Mouse (Mus musculus) cerebellum, postnatal 25 days (tissue): ENCODE results near the gene H2-DMb1.

ENCODE experiments used
- DNase-seq, 2 experiments: peaks; one replicate each; pipeline ENCODE4 v3.0.0; 2021; ENCODE audit warnings: mixed read lengths in 2 of 2

The H2-DMb1 gene

DNA sequence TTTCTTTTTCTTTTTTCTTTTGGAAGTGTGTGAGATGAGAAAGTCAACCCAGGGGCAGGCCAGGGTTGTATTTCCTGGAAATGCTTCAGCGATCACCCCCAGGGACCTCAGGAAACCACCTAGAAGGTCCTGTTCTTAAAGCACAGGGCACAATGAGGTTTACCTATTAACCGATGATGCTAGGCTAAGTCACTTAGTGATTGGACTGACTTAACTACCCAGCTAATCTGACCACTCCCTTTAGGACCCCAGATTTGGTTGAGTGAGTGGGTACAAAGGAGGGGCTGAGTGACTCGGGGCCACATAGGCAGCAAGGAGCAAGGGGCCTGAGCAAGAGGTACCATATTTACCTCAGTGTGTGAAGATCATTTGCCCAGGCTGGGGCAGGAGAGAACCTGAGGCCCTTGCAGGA is 7.9 kb upstream of the H2-DMb1 start:
- no peak for DNase-seq

DNA sequence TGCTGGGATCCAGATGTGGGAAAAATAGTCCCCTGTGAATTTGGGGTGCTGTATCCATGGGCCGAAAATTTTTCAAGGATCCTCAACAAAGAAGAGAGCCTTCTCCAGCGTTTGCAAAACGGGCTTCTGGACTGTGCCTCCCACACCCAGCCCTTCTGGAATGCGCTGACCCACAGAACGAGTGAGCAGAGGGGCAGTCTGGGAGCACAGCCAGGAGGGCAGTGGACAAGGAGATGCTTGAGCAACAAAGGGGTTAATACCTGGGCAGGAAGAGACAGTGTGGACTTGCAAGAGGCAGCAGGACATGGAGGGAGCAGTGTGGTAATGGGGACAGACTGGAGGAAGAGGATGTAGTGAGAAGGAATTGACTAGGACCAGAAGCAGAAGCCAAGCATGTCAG is 2.7 kb downstream of the H2-DMb1 start:
- DNase-seq = no peak

DNA sequence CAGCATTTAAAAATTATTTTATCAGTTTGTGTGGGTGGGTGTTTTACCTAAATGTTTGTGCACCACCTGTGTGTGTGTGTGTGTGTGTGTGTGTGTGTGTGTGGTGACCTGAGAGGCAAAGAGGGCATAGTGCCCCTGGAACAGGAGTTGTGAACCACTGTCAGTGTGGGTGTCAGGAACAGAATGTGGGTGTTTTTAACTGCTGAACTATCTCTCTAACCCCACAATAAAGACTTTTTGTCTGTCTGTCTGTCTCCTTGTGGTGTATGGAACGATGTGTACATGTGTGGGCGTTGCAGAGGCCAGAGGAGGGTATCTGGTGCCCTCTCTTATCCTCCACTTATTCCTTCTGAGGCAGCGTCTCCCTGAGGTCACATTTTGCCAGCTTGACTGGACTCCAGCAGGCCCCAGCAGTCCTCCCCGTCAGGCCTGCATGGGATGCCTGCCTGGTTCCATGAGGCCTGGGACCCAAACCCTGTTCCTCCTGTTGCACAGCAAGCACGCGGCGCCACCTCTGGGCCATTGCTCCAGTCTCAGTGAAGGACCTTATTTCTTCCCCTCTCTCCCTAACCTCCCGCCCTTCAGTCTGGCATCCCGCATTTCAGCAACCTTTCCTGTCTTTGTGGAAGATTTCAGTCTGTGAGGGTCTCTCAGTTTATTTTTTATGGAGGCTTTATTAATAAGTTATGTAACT is 11.5 kb downstream of the H2-DMb1 start:
- DNase-seq = peak in 1 of 2 experiments; percentile 18

DNA sequence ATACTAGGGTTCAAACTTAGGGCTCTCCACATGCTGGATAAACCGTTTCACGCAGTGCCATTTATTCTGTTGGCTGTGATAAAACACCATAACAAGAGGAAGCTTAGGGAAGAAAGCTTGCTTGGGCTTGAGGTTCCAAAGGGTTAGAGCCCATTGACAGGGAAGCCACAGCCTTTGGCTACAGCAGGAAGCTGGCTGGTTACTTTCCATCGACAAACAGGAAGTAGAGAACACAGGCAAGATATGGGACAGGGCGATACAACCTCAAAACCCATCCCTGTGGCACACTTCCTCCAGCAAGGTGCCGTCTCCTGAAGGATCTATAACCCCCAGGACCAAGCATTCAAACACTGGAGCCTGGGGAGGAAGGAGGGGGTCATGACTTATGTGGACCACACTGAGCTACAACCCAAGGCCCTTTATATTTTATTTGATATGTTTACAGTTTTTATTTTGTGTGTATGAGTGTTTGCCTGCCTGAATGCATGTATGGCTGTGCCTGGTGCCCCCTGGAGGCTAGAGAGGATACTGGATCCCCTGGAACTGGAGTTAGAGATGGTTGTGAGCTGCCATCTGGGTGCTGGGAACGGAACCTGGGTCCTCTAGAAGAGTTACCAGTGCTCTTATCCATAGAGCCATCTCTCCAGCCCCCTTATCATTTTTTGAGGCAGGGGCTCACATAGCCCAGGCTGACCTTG is 12.3 kb downstream of the H2-DMb1 start:
- no peak for DNase-seq

DNA sequence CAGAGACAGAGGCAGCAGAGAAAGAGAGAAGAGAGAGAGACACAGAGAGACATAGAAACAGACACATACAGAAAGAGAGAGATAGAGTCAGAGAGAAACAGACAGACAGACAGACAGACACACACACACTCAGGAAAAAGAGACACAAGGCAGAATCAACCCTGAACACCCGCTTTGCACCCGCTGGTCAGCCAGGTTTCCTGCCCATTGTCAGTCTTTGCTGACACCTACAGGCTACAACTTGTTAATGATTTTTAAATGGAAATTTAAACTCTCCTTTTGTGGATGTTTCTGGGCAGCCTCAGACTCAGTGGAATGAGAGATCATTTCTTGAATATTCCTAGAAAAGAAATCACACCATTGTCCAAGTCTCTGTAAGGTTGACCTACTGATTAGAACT is 16.4 kb downstream of the H2-DMb1 start:
- DNase-seq = peak; percentile 17 to 51

DNA sequence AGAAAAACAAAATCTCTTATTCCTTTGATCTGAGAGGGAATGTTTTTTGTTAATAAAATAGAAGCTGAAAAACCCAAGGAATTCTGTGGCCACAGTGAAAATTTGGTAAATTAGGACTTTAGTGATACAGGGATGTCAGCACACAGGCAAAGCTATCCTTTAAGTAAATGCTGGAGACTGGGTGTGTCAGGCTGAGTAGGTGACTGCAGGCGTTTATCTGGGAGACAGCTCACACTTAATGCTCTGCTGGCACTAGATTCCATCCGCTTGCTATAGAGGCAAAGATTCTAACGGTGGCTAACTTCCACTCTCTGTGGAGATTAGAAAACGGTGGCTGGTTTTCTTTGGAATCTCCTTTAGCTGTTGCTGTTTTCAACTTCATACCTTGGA is 17.6 kb downstream of the H2-DMb1 start:
- no peak for DNase-seq

DNA sequence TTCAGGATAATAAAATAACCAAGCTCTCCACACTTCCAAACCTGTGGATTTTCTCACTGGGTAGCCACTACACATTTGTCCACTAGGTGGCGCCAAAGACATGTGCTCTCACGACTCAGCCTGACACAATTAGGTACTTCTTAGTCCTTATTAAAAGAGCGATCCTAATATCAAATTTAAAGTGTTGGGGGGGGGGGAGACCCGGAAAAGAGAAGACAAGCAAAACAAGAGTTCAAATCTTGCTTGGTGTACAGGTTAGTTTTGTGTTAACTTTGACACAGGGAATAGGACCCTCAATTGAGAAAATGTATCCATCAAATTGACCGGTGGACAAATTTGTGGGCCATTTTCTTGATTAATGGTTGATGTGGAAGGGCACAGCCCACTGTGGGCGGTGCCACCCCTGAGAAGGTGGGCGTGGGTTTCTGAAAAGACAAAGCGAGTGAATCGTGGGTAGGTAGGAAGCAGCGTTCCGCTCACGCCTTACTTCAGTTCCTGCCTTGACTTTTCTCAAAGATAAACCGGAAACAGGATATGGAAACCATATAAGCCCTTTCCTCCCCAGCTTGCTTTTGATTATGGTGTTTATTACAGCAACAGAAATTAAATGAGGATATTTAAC is 18.1 kb downstream of the H2-DMb1 start:
- DNase-seq = peak; percentile 76 to 87

DNA sequence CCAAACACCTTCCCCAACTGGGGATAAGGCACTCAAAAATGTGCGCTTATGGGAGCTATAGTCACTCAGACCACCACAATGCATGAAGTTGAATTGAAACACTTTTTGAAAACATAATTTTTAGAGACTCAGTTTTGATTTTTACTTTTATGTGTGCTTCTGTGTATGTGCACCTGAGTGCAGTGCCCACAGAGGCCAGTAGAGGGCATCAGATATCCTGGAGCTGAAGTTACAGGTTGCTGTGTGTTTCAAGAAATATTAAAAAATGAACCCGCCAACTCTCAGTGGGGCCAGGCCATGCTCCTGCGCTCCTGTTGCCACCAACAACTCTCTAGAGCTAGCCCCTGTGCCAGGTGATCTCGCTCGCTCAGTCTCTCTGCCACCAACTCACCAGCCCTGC is 19.7 kb downstream of the H2-DMb1 start:
- DNase-seq = no peak

DNA sequence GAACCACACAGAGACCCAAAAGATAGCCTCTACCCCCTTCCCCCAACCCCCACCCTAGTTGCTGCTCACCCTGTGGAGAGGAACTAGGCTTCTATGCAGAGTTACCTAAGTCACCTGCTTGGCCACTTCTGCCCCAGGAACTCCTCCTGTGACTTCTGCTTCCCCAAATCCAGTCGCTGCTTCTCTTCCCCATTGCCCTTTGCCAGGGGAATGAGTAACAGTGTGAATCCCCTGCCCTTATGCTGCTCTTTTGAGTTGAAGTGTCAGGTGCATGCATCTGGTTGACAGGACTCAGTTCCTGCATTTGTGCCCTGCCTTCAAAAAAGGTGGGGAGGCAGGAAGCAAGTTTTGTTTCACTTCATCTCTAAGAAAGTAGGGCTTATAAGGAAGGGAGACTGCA is 21.2 kb downstream of the H2-DMb1 start:
- no peak for DNase-seq

DNA sequence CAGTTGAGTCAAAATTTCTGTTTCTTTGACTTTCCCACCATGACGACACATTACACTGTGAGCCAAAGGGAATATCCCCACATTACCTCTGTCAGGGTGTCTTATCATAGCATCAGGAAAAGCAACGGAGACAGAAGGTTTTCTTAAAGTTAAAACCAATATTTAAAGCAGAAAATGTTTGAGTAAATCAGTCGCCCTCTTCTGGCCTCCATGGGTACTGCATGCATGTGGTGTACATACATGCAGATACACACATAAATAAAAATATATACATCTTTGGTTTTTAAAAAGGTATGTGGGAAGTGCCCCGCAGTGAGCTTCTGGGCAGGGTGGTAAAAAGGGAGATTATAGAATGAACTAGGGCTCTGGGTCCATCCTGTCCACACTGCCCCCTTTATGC is 24.3 kb downstream of the H2-DMb1 start:
- DNase-seq = no peak

DNA sequence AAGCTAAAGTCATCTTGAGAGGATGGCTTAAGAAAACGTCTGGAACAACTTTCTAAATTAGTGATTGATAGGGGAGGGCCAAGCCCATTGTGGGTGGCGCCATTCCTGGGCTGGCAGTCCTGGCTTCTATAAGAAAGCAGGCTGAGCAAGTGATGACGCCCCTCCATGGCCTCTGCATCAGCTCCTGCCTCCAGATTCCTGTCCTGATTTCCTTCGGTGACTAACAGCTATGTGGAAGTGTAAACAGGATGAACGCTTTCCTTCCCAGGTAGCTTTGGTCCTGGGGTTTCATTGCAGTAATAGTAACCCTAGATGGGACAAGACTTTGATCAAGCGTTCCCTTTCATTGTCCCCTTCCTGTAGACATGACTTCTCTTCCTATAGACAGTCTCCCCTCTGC is 26.1 kb downstream of the H2-DMb1 start:
- DNase-seq = no peak

DNA sequence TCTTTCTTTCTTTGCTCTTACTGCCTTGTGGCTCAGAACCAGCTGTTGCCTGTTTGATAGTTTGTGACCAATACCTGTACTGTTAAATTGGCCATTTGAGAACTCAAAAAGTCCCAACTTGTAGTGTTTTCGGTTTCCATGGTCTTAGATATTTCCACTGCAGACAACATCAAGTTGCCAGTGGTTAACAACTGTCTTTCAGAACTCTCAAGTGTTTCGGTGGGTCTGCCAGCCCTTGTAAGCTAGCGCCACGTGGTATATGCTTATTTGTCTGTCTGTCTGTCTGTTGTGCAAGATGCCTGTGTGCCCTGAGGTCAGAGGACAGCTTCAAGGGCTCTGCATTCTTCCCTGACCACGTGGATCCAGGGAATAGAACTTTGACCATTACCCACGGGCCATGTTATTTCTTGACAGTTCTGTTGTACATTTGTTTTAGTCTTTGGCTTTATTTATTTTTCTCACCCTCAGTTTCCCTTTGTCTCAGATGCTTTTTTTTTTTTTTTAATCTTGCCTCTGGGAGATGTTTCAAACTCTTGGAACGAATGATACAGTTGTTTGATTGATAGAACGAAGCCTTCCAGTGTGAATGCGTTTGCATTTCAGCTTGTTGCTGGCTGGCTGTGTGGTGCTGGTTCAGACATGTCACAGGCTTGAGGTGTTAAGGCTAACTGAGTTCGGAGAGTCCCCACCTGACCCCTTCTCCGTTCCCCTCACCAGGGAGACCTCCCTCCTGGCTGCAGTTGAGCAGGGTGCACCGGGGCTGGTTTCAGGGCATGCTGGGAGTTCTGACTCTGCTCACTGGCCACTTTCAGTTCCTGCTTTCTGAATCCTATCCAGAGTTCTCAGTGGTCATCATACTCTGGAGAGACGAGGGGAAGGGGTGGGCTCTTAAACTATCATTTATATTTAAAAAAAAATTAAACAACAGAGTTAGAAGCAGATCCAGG is 27.3 kb downstream of the H2-DMb1 start:
- no peak for DNase-seq

DNA sequence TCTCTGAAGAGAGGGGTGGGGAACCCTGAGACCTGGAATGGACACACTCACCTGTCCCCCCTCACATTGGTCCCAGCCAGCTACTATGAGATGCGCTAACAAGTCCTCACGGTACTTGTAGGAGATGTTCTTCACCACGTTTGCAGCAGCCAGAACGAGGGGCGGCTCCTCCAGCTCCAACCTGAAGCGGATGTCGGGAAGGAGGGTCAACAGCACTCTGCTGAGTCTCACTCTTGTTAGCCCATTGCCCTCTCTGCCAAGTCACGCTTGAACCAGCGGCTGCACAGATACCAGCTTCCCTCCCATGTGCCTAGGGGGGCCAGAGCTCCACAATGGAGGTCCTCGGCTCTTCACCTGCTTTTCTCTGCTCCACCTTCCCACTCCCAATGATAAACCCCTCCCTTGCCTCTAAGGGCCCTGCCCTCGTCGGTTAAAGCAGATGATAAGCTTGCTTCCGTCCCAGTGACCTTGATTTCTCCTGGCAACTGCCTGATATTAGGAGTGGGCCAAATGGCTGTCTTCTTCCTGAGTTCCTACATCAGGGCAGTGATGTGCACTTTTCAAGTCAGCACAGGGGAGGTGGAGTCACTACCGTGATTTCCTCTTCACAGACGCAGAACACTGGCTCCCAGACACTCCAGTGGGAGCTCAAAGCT is 30.8 kb downstream of the H2-DMb1 start:
- no peak for DNase-seq

DNA sequence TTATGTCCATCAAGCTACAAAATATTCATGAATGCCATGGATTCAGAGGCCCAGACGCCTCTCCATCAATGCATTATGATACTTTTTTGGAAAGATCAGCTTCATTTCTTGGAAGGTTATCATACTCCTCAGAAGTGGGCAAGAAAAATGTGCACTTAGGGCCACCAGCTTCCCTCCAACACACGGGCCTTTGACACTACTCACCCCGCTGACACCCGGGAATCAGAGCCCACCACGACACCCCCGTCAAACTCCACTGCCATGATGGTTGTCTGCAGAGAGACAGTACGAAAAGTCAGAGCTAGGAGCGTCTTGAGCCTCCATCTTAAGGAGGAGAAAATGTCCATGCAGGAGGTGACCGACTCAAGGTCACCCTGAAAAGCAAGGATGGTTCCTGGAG is 32.7 kb downstream of the H2-DMb1 start:
- no peak for DNase-seq

DNA sequence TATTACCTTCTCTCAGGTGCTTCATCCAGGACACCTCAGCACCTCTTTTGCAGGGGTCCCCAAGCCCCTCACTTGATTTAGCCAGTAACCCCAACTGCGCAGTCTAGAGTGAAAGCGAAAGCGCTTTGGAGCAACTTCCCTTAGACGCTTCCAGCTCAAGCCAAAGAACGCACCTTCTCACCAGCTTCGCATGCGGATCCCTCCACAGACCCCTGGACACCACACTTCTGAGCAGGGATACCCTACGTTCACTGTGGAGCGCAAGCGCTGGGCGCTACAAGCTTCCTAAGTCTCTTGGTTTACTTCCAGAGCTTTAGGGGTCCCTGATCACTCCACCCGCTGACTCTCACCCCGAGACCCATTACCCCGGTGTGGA is 34.0 kb downstream of the H2-DMb1 start:
- no peak for DNase-seq

DNA sequence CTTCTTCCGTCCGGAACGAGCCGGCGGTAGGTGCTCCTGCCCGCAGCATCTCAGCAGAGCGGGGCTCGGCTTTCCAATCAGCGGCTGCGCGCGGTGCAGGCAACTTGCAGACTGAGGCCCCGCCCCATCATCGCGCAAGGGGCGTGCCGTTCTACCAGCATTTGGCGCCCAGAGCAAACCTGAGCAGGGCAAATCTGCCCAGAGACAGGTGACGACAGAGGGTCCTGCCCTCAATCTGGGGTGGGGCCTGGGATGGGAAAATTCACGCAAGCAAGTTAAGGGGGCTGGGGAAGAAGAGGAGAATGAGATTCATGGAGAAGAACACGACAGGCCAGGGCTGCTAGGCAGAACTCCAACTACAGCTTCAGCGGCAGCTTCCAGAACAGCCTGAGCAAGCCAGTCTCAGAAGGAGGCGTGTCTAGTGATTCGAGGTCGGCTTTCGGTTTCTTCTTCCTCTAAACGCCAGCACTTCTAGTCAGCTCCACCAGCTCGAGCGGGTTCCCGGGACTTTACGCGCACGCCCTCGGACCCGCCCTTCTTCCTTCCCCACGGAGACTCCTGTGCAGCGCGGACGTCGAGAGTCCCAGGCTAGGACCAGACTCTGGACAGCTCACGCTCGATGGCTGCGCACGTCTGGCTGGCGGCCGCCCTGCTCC is 34.5 kb downstream of the H2-DMb1 start, which contains the start of the genes Tap1 and Psmb9:
Gene Tap1, plus strand, starts transcription at position 293 of the 656 bp plus-strand sequence.
Gene Psmb9, minus strand, starts transcription at position 504 of the 656 bp plus-strand sequence.
- peak; percentile 91 to 95 for DNase-seq

DNA sequence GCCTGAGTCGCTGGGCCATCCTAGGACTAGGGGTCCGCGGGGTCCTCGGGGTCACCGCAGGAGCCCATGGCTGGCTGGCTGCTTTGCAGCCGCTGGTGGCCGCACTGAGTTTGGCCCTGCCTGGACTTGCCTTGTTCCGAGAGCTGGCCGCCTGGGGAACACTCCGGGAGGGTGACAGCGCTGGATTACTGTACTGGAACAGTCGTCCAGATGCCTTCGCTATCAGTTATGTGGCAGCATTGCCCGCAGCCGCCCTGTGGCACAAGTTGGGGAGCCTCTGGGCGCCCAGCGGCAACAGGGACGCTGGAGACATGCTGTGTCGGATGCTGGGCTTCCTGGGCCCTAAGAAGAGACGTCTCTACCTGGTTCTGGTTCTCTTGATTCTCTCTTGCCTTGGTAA is 35.1 kb downstream of the H2-DMb1 start:
- no peak for DNase-seq

DNA sequence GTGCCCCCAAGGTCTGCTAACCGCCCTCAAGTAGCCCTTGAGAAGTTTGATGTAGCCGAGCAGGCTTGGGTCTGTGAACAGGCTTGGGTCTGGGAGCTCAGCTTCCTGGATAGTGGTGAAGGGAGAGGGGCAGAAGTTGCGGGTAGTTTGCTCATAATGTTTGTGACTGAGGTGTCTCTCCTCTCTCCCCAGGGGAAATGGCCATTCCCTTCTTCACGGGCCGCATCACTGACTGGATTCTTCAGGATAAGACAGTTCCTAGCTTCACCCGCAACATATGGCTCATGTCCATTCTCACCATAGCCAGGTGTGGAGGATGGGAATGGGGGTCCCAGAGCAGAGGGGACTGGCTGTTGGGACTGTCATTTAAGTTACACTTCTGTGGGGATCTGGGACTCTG is 36.1 kb downstream of the H2-DMb1 start:
- no peak for DNase-seq

DNA sequence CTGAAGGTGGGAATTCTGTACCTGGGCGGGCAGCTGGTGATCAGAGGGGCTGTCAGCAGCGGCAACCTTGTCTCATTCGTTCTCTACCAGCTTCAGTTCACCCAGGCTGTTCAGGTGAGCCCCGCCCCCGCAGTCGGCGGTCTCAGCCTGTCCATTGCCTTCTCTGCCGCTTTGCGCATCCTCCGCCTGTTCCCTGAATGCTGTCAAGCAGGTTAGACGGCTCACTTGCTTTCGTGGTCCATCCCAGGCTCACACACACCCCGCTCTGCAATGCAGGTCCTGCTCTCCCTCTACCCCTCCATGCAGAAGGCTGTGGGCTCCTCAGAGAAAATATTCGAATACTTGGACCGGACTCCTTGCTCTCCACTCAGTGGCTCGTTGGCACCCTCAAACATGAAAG is 40.0 kb downstream of the H2-DMb1 start:
- DNase-seq = no peak

DNA sequence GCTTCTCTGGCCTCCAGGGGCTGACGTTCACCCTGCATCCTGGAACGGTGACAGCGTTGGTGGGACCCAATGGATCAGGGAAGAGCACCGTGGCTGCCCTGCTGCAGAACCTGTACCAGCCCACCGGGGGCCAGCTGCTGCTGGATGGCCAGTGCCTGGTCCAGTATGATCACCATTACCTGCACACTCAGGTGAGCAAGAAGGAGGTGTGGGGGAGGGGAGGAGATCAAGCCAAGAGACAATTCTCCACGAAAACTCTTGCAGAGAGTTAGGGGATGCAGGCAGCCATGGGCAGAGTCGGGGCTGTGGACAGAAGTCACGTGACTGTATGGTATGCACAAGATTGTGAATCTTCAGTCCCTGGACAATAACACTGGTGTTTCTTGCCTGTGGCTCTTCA is 40.6 kb downstream of the H2-DMb1 start:
- no peak for DNase-seq

DNA sequence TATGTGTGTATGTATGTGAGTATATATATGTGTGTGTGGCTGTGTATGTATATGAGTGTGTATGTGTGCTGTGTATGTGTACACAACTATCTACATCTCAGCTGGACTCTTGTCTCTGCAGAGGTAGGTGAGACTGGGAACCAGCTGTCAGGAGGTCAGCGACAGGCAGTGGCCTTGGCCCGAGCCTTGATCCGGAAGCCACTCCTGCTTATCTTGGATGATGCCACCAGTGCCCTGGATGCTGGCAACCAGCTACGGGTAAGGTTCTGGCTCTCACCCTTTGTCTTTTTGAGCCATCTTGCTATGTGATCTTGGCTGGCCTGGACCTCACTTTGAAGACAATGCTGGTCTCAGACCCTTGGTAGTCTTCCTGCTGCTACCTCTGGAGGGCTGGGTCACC is 41.9 kb downstream of the H2-DMb1 start:
- DNase-seq = no peak

DNA sequence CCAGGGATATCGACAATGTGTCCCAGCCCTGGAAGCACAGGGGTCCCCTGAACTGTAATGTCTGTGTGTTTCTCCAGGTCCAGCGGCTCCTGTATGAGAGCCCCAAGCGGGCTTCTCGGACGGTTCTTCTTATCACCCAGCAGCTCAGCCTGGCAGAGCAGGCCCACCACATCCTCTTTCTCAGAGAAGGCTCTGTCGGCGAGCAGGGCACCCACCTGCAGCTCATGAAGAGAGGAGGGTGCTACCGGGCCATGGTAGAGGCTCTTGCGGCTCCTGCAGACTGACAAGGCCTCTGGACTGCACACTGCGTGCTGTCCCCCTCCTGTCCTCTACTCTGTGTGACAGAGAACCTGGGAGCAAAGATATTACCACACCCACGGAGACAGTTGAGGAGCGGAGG is 43.6 kb downstream of the H2-DMb1 start:
- no peak for DNase-seq
